Comparison of ENCODE assay signal across 8 mouse cellular contexts in genomic region chr8:106336561-106336960, GRCm38 (mm10). TPM values are rescaled to one million over a fixed set of nuclear protein-coding genes. Genes with fewer than 3 reads are reported as not detected.
DNase-seq lines count a peak whose midpoint lies in the region; ATAC-seq and TF ChIP-seq lines count a peak whose summit lies in the region.

No protein-coding gene starts in this region.

- ATAC-seq in liver, embryonic 12.5 days: no peak
- ATAC-seq in liver, postnatal 0 days: no peak
- ATAC-seq in embryonic facial prominence, embryonic 11.5 days (replicated peaks; ENCODE audit: insufficient number of reproducible peaks, low FRiP score, low TSS enrichment, low read depth): no peak
- peak; percentile 43 for ATAC-seq in hindbrain, embryonic 15.5 days (ENCODE audit: low FRiP score, low read depth)
- no peak for ATAC-seq in stomach, embryonic 15.5 days (ENCODE audit: insufficient read depth, low FRiP score, low read depth)

- 6% methylated on average over 27 of the region's 41 CpGs for WGBS in liver, embryonic 12.5 days (ENCODE audit: insufficient replicate concordance)
- 4% methylated on average over 39 of the region's 41 CpGs for WGBS in liver, postnatal 0 days (ENCODE audit: insufficient replicate concordance)
- 4% methylated on average over 32 of the region's 41 CpGs for WGBS in embryonic facial prominence, embryonic 11.5 days
- WGBS in hindbrain, embryonic 15.5 days: 1% methylated on average over 41 of the region's 41 CpGs
- under 1% methylated on average over 39 of the region's 41 CpGs for WGBS in midbrain, embryonic 10.5 days
- 4% methylated on average over 41 of the region's 41 CpGs for WGBS in stomach, embryonic 15.5 days

- no peak for TF ChIP-seq CTCF in liver, postnatal 0 days (IDR thresholded peaks at IDR 0.05; ENCODE audit: low read depth)

- H3K4me1 ChIP-seq in liver, embryonic 12.5 days: peaks cover 25% of the 10 kb centered on the region
- peaks cover 7% of the 10 kb centered on the region for H3K4me1 ChIP-seq in liver, postnatal 0 days (ENCODE audit: insufficient read depth)
- H3K4me1 ChIP-seq in embryonic facial prominence, embryonic 11.5 days (ENCODE audit: control insufficient read depth, insufficient read depth, low read length): peaks cover 2% of the 10 kb centered on the region
- peaks cover 45% of the 10 kb centered on the region for H3K4me1 ChIP-seq in hindbrain, embryonic 15.5 days (replicated peaks)
- H3K4me1 ChIP-seq in midbrain, embryonic 10.5 days: peaks cover 41% of the 10 kb centered on the region
- peaks cover 12% of the 10 kb centered on the region; the same call in 1 of the 2 replicates for H3K4me1 ChIP-seq in stomach, embryonic 15.5 days

- H3K27ac ChIP-seq in liver, embryonic 12.5 days: no peak overlapping the region
- H3K27ac ChIP-seq in liver, postnatal 0 days (ENCODE audit: low read depth): no peak overlapping the region
- no peak overlapping the region for H3K27ac ChIP-seq in embryonic facial prominence, embryonic 11.5 days (replicated peaks; ENCODE audit: low read depth, low read length)
- H3K27ac ChIP-seq in hindbrain, embryonic 15.5 days (replicated peaks): peak overlapping the region; percentile 96
- peak overlapping the region; percentile 87 for H3K27ac ChIP-seq in midbrain, embryonic 10.5 days (replicated peaks)
- no peak overlapping the region for H3K27ac ChIP-seq in stomach, embryonic 15.5 days

- 0 out of 2 replicates have a peak overlapping the region, but pooled peaks have one; percentile 18 for H3K4me2 ChIP-seq in liver, embryonic 12.5 days
- no peak overlapping the region for H3K4me2 ChIP-seq in liver, postnatal 0 days (ENCODE audit: low read depth, low read length)
- H3K4me2 ChIP-seq in embryonic facial prominence, embryonic 11.5 days (ENCODE audit: low read depth, low read length): peak overlapping the region; percentile 60
- H3K4me2 ChIP-seq in hindbrain, embryonic 15.5 days: peak overlapping the region; percentile 65
- H3K4me2 ChIP-seq in stomach, embryonic 15.5 days: peak overlapping the region; percentile 79

- H3K4me3 ChIP-seq in liver, embryonic 12.5 days: 0 out of 2 replicates have a peak overlapping the region, but pooled peaks have one; percentile 9
- no peak overlapping the region for H3K4me3 ChIP-seq in liver, postnatal 0 days (ENCODE audit: low read depth, low read length)
- H3K4me3 ChIP-seq in embryonic facial prominence, embryonic 11.5 days (ENCODE audit: low read depth, low read length): peak overlapping the region; percentile 38
- H3K4me3 ChIP-seq in hindbrain, embryonic 15.5 days: peak overlapping the region; percentile 84
- H3K4me3 ChIP-seq in midbrain, embryonic 10.5 days: peak overlapping the region; percentile 69
- peak overlapping the region; percentile 45 for H3K4me3 ChIP-seq in stomach, embryonic 15.5 days (replicated peaks)

- no peaks in the 10 kb centered on the region for H3K36me3 ChIP-seq in liver, embryonic 12.5 days
- no peaks in the 10 kb centered on the region for H3K36me3 ChIP-seq in liver, postnatal 0 days (replicated peaks; ENCODE audit: insufficient read depth, low read length)
- H3K36me3 ChIP-seq in embryonic facial prominence, embryonic 11.5 days (replicated peaks; ENCODE audit: control insufficient read depth, insufficient read depth, low read depth, low read length): no peaks in the 10 kb centered on the region
- H3K36me3 ChIP-seq in hindbrain, embryonic 15.5 days: no peaks in the 10 kb centered on the region
- no peaks in the 10 kb centered on the region for H3K36me3 ChIP-seq in midbrain, embryonic 10.5 days
- no peaks in the 10 kb centered on the region for H3K36me3 ChIP-seq in stomach, embryonic 15.5 days

- no peak overlapping the region for H3K9ac ChIP-seq in liver, embryonic 12.5 days
- H3K9ac ChIP-seq in liver, postnatal 0 days (replicated peaks): no peak overlapping the region
- peak overlapping the region; percentile 35; the same call in 1 of the 2 replicates for H3K9ac ChIP-seq in embryonic facial prominence, embryonic 11.5 days (replicated peaks; ENCODE audit: low read length)
- H3K9ac ChIP-seq in hindbrain, embryonic 15.5 days: peak overlapping the region; percentile 95
- no peak overlapping the region for H3K9ac ChIP-seq in stomach, embryonic 15.5 days

- peaks cover 53% of the 10 kb centered on the region for H3K27me3 ChIP-seq in liver, embryonic 12.5 days (replicated peaks)
- peaks cover 29% of the 10 kb centered on the region for H3K27me3 ChIP-seq in liver, postnatal 0 days (ENCODE audit: insufficient read depth, low read length)
- H3K27me3 ChIP-seq in embryonic facial prominence, embryonic 11.5 days (ENCODE audit: control insufficient read depth, insufficient read depth, low read length): peaks cover 24% of the 10 kb centered on the region
- H3K27me3 ChIP-seq in hindbrain, embryonic 15.5 days: no peaks in the 10 kb centered on the region
- peaks cover 32% of the 10 kb centered on the region for H3K27me3 ChIP-seq in midbrain, embryonic 10.5 days (ENCODE audit: low read depth, poor library complexity, severe bottlenecking)
- H3K27me3 ChIP-seq in stomach, embryonic 15.5 days (replicated peaks): peaks cover 23% of the 10 kb centered on the region

- no peaks in the 10 kb centered on the region for H3K9me3 ChIP-seq in liver, embryonic 12.5 days (replicated peaks)
- no peaks in the 10 kb centered on the region for H3K9me3 ChIP-seq in liver, postnatal 0 days (ENCODE audit: low read length)
- H3K9me3 ChIP-seq in embryonic facial prominence, embryonic 11.5 days (replicated peaks; ENCODE audit: control insufficient read depth, low read length): no peaks in the 10 kb centered on the region
- H3K9me3 ChIP-seq in hindbrain, embryonic 15.5 days: no peaks in the 10 kb centered on the region
- H3K9me3 ChIP-seq in midbrain, embryonic 10.5 days (replicated peaks): no peaks in the 10 kb centered on the region
- H3K9me3 ChIP-seq in stomach, embryonic 15.5 days: no peaks in the 10 kb centered on the region

- TF ChIP-seq EP300 in liver, postnatal 0 days (IDR thresholded peaks at IDR 0.05; ENCODE audit: low read depth): no peak

- DNase-seq in liver, postnatal 0 days: no peak
- no peak for DNase-seq in embryonic facial prominence, embryonic 11.5 days (ENCODE audit: low spot score)
- peak; percentile 46 for DNase-seq in midbrain, embryonic 10.5 days (ENCODE audit: low spot score)
- no peak for DNase-seq in lung, adult 18-20 months
- no peak for DNase-seq in lung, postnatal 10 days

RNA-seq across cellular contexts. Expression of gene Smpd3, which starts 1.2 kb away (rescaled TPM):
- polyA plus RNA-seq in liver, embryonic 12.5 days (2016; fragmentation: Nextera tagmentation; extraction: Ambion mirVana): 0.61 and 0.92 TPM in 2 replicates
- 1.2 and 1.3 TPM in 2 replicates for polyA plus RNA-seq in liver, postnatal 0 days (2015; fragmentation: Nextera tagmentation; extraction: Ambion mirVana)
- polyA plus RNA-seq in embryonic facial prominence, embryonic 11.5 days (2014; fragmentation: Nextera tagmentation; extraction: Ambion mirVana): 2.0 and 2.9 TPM in 2 replicates
- 52.6 and 57.8 TPM in 2 replicates for polyA plus RNA-seq in hindbrain, embryonic 15.5 days (2015; fragmentation: Nextera tagmentation; extraction: Ambion mirVana)
- polyA plus RNA-seq in midbrain, embryonic 10.5 days (2016; fragmentation: Nextera tagmentation; extraction: Ambion mirVana): 10.4 and 17.3 TPM in 2 replicates
- polyA plus RNA-seq in stomach, embryonic 15.5 days (2015; fragmentation: Nextera tagmentation; extraction: Ambion mirVana): 16.4 and 17.3 TPM in 2 replicates

Comparison
In these comparisons a context has a peak if more than half of its experiments do, and no peak if none do; other contexts are left out.
1. H3K27ac ChIP-seq: peak in hindbrain, embryonic 15.5 days (single experiment) and midbrain, embryonic 10.5 days (single experiment); none in liver, embryonic 12.5 days (single experiment), liver, postnatal 0 days (single experiment), embryonic facial prominence, embryonic 11.5 days (single experiment) and stomach, embryonic 15.5 days (single experiment).
2. H3K9ac ChIP-seq: peak in embryonic facial prominence, embryonic 11.5 days (single experiment) and hindbrain, embryonic 15.5 days (single experiment); none in liver, embryonic 12.5 days (single experiment), liver, postnatal 0 days (single experiment) and stomach, embryonic 15.5 days (single experiment).